Mouse (Mus musculus): ENCODE measurements at regions not wholly inside any gene's neighbourhood (a gene's known extent, or its start where the extent isn't known, plus 50 kb on each side); places are given as distances from the start of the nearest gene placed in this dataset.

GRCm38 (mm10) chr13:30074069-30074468 is 62.2 kb upstream of the Mboat1 start:
- H3K27me3 ChIP-seq (ENCODE audit: control insufficient read depth, insufficient read depth, low read length), result no peaks in the 10 kb centered on the region
- H3K4me3 ChIP-seq (ENCODE audit: extremely low read depth, insufficient read depth, insufficient read length), result no peak overlapping the region
- H3K27ac ChIP-seq (ENCODE audit: insufficient read depth, low read length), result no peak overlapping the region
- no peaks in the 10 kb centered on the region for H3K36me3 ChIP-seq (ENCODE audit: control insufficient read depth, insufficient read depth, low read length)
- no peak for DNase-seq (ENCODE audit: low read depth in 1 of 2, low spot score in 2 of 2)
- H3K4me1 ChIP-seq (ENCODE audit: control insufficient read depth, insufficient read depth, insufficient read length), result no peaks in the 10 kb centered on the region
- 90% methylated on average over 3 of the region's 3 CpGs for WGBS
- TF ChIP-seq CTCF (IDR thresholded peaks at IDR 0.05; ENCODE audit: extremely low read depth, insufficient read depth, insufficient read length, insufficient replicate concordance), result no peak
- TF ChIP-seq POLR2A (IDR thresholded peaks at IDR 0.05; ENCODE audit: low read depth, low read length), result no peak

- Histone ChIP-seq H3K27ac (ENCODE audit: insufficient read depth, low read length) (no peak overlapping the region), H3K4me3 (ENCODE audit: extremely low read depth, insufficient read depth, insufficient read length) (no peak overlapping the region), H3K27me3 (ENCODE audit: control insufficient read depth, insufficient read depth, low read length) (no peaks in the 10 kb centered on the region), H3K4me1 (ENCODE audit: control insufficient read depth, insufficient read depth, insufficient read length) (no peaks in the 10 kb centered on the region), H3K36me3 (ENCODE audit: control insufficient read depth, insufficient read depth, low read length) (no peaks in the 10 kb centered on the region)
- no peak for DNase-seq (ENCODE audit: low read depth in 1 of 2, low spot score in 2 of 2)
- WGBS, result 80% methylated on average over 2 of the region's 2 CpGs
- no peak for TF ChIP-seq POLR2A (IDR thresholded peaks at IDR 0.05; ENCODE audit: low read depth, low read length)
- no peak for TF ChIP-seq CTCF (IDR thresholded peaks at IDR 0.05; ENCODE audit: extremely low read depth, insufficient read depth, insufficient read length, insufficient replicate concordance)
These were observed 66.9 kb upstream of the Mboat1 start for GRCm38 (mm10) chr13:30069397-30069796.

DNA sequence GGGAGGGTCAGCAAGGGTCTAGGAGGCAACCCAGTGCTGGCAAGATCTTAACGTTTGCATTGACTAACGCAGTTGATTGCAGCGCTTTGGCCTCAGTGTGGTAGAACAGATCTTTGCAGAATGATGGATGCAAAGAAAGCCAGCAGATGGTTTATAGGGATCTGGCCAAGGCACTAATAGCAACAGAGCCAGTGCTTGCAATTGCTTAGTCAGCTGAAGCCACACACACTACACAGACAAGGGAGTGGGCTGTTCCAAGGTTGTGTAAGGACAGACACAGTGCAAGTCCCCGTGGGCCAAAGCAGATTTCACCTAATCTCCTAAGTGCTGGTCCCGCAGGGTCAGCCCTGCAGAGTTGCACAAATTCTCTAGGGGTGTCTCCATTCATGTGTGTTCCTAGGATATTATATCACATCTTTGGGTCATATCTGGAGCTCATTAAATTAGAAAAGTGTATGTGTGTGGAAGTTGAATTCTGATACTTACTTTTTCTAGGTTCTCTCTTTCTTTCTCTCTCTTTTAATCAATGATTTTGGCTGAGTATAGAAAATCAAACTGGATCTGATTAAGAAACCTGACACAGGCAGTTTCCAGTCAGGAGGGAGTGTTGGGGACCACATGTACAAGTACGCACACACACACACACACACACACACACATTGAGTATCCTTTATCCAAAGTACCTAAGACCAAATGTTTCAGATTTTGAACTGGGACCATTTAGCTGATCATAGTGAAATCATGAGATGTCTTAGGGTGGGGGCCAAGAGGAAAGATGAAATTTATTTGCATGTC is 68.5 kb upstream of the Mboat1 start:
- H3K27ac ChIP-seq (ENCODE audit: insufficient read depth, low read length), result no peak overlapping the region
- H3K36me3 ChIP-seq (ENCODE audit: control insufficient read depth, insufficient read depth, low read length), result no peaks in the 10 kb centered on the region
- no peak overlapping the region for H3K4me3 ChIP-seq (ENCODE audit: extremely low read depth, insufficient read depth, insufficient read length)
- DNase-seq (ENCODE audit: low read depth in 1 of 2, low spot score in 2 of 2), result no peak
- TF ChIP-seq CTCF (IDR thresholded peaks at IDR 0.05; ENCODE audit: extremely low read depth, insufficient read depth, insufficient read length, insufficient replicate concordance), result no peak
- no peak for TF ChIP-seq POLR2A (IDR thresholded peaks at IDR 0.05; ENCODE audit: low read depth, low read length)
- no peaks in the 10 kb centered on the region for H3K4me1 ChIP-seq (ENCODE audit: control insufficient read depth, insufficient read depth, insufficient read length)
- WGBS, result 73% methylated on average over 6 of the region's 6 CpGs
- H3K27me3 ChIP-seq (ENCODE audit: control insufficient read depth, insufficient read depth, low read length), result no peaks in the 10 kb centered on the region

DNA sequence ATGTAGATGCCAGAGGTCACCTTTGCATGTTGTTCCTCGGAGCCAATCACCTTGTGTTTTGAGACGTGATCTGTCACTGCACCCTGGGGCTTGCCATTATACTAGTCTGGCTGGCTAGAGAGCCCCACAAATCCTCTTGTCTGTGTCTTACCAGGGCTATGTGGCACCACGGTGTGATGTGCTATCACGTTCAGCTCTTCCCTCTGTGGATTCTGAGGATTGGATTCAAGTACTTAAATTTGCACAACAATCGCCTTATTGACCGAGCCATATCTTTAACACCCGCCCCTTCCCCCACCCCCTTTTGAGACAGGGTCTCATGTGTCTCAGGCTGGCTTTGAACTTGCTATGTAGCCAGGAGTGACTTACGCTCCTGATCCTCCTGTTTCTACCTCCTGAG is 70.8 kb upstream of the Mboat1 start:
- TF ChIP-seq POLR2A (IDR thresholded peaks at IDR 0.05; ENCODE audit: low read depth, low read length) (no peak), CTCF (IDR thresholded peaks at IDR 0.05; ENCODE audit: extremely low read depth, insufficient read depth, insufficient read length, insufficient replicate concordance) (no peak)
- 91% methylated on average over 8 of the region's 8 CpGs for WGBS
- Histone ChIP-seq H3K4me1 (ENCODE audit: control insufficient read depth, insufficient read depth, insufficient read length) (no peaks in the 10 kb centered on the region), H3K27me3 (ENCODE audit: control insufficient read depth, insufficient read depth, low read length) (no peaks in the 10 kb centered on the region), H3K36me3 (ENCODE audit: control insufficient read depth, insufficient read depth, low read length) (no peaks in the 10 kb centered on the region), H3K27ac (ENCODE audit: insufficient read depth, low read length) (no peak overlapping the region), H3K4me3 (ENCODE audit: extremely low read depth, insufficient read depth, insufficient read length) (no peak overlapping the region)
- DNase-seq (ENCODE audit: low read depth in 1 of 2, low spot score in 2 of 2), result no peak

GRCm38 (mm10) chr13:30063741-30064140 is 72.5 kb upstream of the Mboat1 start:
- DNase-seq (ENCODE audit: low read depth in 1 of 2, low spot score in 2 of 2), result no peak
- Histone ChIP-seq H3K27me3 (ENCODE audit: control insufficient read depth, insufficient read depth, low read length) (no peaks in the 10 kb centered on the region), H3K4me1 (ENCODE audit: control insufficient read depth, insufficient read depth, insufficient read length) (no peaks in the 10 kb centered on the region), H3K27ac (ENCODE audit: insufficient read depth, low read length) (no peak overlapping the region), H3K36me3 (ENCODE audit: control insufficient read depth, insufficient read depth, low read length) (no peaks in the 10 kb centered on the region), H3K4me3 (ENCODE audit: extremely low read depth, insufficient read depth, insufficient read length) (no peak overlapping the region)
- WGBS, result 91% methylated on average over 3 of the region's 3 CpGs
- no peak for TF ChIP-seq CTCF (IDR thresholded peaks at IDR 0.05; ENCODE audit: extremely low read depth, insufficient read depth, insufficient read length, insufficient replicate concordance)
- TF ChIP-seq POLR2A (IDR thresholded peaks at IDR 0.05; ENCODE audit: low read depth, low read length), result no peak

GRCm38 (mm10) chr13:30062285-30062684 is 74.0 kb upstream of the Mboat1 start:
- Histone ChIP-seq H3K4me3 (ENCODE audit: extremely low read depth, insufficient read depth, insufficient read length) (no peak overlapping the region), H3K4me1 (ENCODE audit: control insufficient read depth, insufficient read depth, insufficient read length) (no peaks in the 10 kb centered on the region), H3K27me3 (ENCODE audit: control insufficient read depth, insufficient read depth, low read length) (no peaks in the 10 kb centered on the region), H3K36me3 (ENCODE audit: control insufficient read depth, insufficient read depth, low read length) (no peaks in the 10 kb centered on the region), H3K27ac (ENCODE audit: insufficient read depth, low read length) (no peak overlapping the region)
- 87% methylated on average over 4 of the region's 4 CpGs for WGBS
- TF ChIP-seq CTCF (IDR thresholded peaks at IDR 0.05; ENCODE audit: extremely low read depth, insufficient read depth, insufficient read length, insufficient replicate concordance) (no peak), POLR2A (IDR thresholded peaks at IDR 0.05; ENCODE audit: low read depth, low read length) (no peak)
- no peak for DNase-seq (ENCODE audit: low read depth in 1 of 2, low spot score in 2 of 2)

DNA sequence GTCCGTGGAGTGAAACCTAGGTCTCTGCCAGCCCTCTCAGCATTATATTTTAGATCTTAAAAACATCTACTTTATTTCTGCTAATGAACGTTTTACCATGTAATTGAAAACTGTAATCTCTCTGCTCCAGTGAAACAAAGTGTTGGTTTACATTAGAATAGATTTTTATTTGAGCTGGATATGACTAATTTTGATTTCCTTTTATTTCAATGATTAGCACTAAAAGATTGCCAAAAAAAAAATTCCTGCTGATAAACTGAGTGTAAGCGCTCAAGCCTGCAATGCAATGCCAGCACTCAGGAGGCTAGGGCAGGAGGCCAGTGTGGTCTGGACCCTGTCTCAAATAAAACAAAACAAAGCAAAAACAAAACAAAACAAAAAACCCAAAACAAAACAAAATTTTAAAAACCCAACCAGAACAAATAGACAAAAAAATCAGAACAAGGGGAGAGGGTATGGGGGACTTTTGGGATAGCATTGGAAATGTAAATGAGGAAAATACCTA is 69.3 kb upstream of the E2f3 start:
- no peaks in the 10 kb centered on the region for H3K36me3 ChIP-seq (ENCODE audit: control insufficient read depth, insufficient read depth, low read length)
- H3K27ac ChIP-seq (ENCODE audit: insufficient read depth, low read length), result no peak overlapping the region
- DNase-seq (ENCODE audit: low read depth in 1 of 2, low spot score in 2 of 2), result no peak
- H3K4me1 ChIP-seq (ENCODE audit: control insufficient read depth, insufficient read depth, insufficient read length), result no peaks in the 10 kb centered on the region
- TF ChIP-seq CTCF (IDR thresholded peaks at IDR 0.05; ENCODE audit: extremely low read depth, insufficient read depth, insufficient read length, insufficient replicate concordance) (no peak), POLR2A (IDR thresholded peaks at IDR 0.05; ENCODE audit: low read depth, low read length) (no peak)
- H3K27me3 ChIP-seq (ENCODE audit: control insufficient read depth, insufficient read depth, low read length), result no peaks in the 10 kb centered on the region
- H3K4me3 ChIP-seq (ENCODE audit: extremely low read depth, insufficient read depth, insufficient read length), result no peak overlapping the region
- 86% methylated on average over 3 of the region's 3 CpGs for WGBS
